ENCODE assay signal across 9 mouse cellular contexts in the genomic region with DNA sequence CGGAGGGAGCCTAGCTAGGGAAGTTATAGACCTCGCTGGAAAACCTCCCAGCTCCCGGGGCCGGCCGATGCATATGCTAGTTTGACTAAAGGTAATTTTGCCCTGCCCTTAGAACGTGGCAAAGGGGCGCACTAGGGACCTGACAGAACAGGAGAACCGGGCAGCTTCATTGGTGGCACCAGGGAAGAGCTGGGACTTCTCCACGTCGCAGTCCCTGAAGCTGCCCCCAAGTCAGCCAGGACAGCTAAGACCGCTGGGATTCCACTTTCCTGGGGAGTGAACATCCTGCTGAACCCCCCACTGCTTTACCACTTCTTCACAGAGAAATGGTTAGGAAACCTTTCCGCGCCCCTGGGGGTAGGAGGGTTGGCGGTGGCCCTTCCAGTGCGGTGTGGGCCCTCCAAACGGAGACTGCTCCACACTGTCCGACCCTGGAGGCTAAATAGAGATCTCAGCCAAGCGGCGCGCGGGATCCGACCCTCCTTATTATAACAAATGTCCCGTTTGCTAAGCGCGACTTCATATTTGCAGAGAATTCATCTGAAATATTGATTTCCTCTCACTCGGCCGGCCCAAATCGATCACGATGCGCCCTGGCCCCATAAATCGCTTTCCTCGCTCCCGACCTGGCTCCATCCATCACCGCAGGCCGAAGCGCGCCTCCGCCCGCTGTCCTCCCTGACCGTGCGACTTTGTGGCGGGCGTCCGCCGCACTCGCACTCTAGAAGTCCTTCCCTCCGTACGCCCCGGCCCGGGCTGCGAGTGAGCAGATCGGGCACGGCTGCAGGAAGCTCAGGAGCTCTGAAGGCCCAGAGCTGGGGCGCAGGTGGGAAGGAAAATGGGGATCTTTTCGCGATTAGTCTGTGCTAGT. TPM values are rescaled to one million over a fixed set of nuclear protein-coding genes. Genes with fewer than 3 reads are reported as not detected.
DNase-seq lines count a peak whose midpoint lies in the region; ATAC-seq and TF ChIP-seq lines count a peak whose summit lies in the region.
"Had no signal": no experiment of that assay in that cellular context is flagged by ENCODE, and none has a peak within 500 bp of the region (broad histone marks: within the 10 kb centered on the region; RNA-seq: fewer than 3 reads in every experiment).

No protein-coding gene starts in this region.

- WGBS in heart, embryonic 15.5 days, result 1% methylated on average over 56 of the region's 56 CpGs
- WGBS in embryonic facial prominence, embryonic 13.5 days, result under 1% methylated on average over 56 of the region's 56 CpGs
- WGBS in kidney, embryonic 16.5 days, result 1% methylated on average over 56 of the region's 56 CpGs
- under 1% methylated on average over 56 of the region's 56 CpGs for WGBS in midbrain, postnatal 0 days

- H3K4me1 ChIP-seq in heart, embryonic 15.5 days (replicated peaks), result peaks cover 9% of the 10 kb centered on the region
- H3K4me1 ChIP-seq in embryonic facial prominence, embryonic 13.5 days, result peaks cover 8% of the 10 kb centered on the region
- H3K4me1 ChIP-seq in kidney, embryonic 16.5 days (ENCODE audit: insufficient read depth, low read length), result peaks cover 25% of the 10 kb centered on the region
- H3K4me1 ChIP-seq in midbrain, postnatal 0 days (ENCODE audit: insufficient read depth, low read length), result peaks cover 9% of the 10 kb centered on the region; the same call in 1 of the 2 replicates

- no peak for TF ChIP-seq CTCF in midbrain, postnatal 0 days (IDR thresholded peaks at IDR 0.05)

- H3K36me3 ChIP-seq in heart, embryonic 15.5 days, result no peaks in the 10 kb centered on the region
- H3K36me3 ChIP-seq in embryonic facial prominence, embryonic 13.5 days, result no peaks in the 10 kb centered on the region
- no peaks in the 10 kb centered on the region for H3K36me3 ChIP-seq in kidney, embryonic 16.5 days (ENCODE audit: insufficient read depth, low read length)
- H3K36me3 ChIP-seq in midbrain, postnatal 0 days (ENCODE audit: insufficient read depth, low read length), result no peaks in the 10 kb centered on the region

- no peak for ATAC-seq in heart, embryonic 15.5 days (replicated peaks; ENCODE audit: insufficient number of reproducible peaks, insufficient read depth, low FRiP score, low read depth)
- no peak for ATAC-seq in embryonic facial prominence, embryonic 13.5 days (ENCODE audit: insufficient number of reproducible peaks, insufficient read depth, low FRiP score, low TSS enrichment, low read depth)
- no peak for ATAC-seq in kidney, embryonic 16.5 days (ENCODE audit: low FRiP score, low TSS enrichment)
- no peak; the same call in 1 of the 2 replicates for ATAC-seq in midbrain, postnatal 0 days (ENCODE audit: low FRiP score)

- peaks cover 86% of the 10 kb centered on the region for H3K27me3 ChIP-seq in heart, embryonic 15.5 days
- H3K27me3 ChIP-seq in embryonic facial prominence, embryonic 13.5 days, result peaks cover 86% of the 10 kb centered on the region
- peaks cover 22% of the 10 kb centered on the region; the same call in 1 of the 2 replicates for H3K27me3 ChIP-seq in kidney, embryonic 16.5 days (ENCODE audit: insufficient read depth, low read length)
- peaks cover 29% of the 10 kb centered on the region for H3K27me3 ChIP-seq in midbrain, postnatal 0 days (ENCODE audit: insufficient read depth, low read length)

- H3K9ac ChIP-seq in heart, embryonic 15.5 days, result no peak overlapping the region
- H3K9ac ChIP-seq in embryonic facial prominence, embryonic 13.5 days, result no peak overlapping the region
- peak overlapping the region; percentile 94 for H3K9ac ChIP-seq in kidney, embryonic 16.5 days (replicated peaks; ENCODE audit: low read length)
- H3K9ac ChIP-seq in midbrain, postnatal 0 days (replicated peaks; ENCODE audit: low read length, poor library complexity, severe bottlenecking), result no peak overlapping the region

- intact Hi-C loops in left cerebral cortex, postnatal 25 days (cut with DNase I), result no loop called here

- H3K9me3 ChIP-seq in heart, embryonic 15.5 days (replicated peaks), result no peaks in the 10 kb centered on the region
- no peaks in the 10 kb centered on the region for H3K9me3 ChIP-seq in embryonic facial prominence, embryonic 13.5 days
- H3K9me3 ChIP-seq in kidney, embryonic 16.5 days (ENCODE audit: low read length), result no peaks in the 10 kb centered on the region
- H3K9me3 ChIP-seq in midbrain, postnatal 0 days (ENCODE audit: low read length), result no peaks in the 10 kb centered on the region

- peak overlapping the region; percentile 52 for H3K4me2 ChIP-seq in heart, embryonic 15.5 days
- H3K4me2 ChIP-seq in embryonic facial prominence, embryonic 13.5 days, result peak overlapping the region; percentile 49
- peak overlapping the region; percentile 50 for H3K4me2 ChIP-seq in kidney, embryonic 16.5 days (replicated peaks; ENCODE audit: low read depth, low read length)
- H3K4me2 ChIP-seq in midbrain, postnatal 0 days (ENCODE audit: low read depth, low read length, poor library complexity, severe bottlenecking), result peak overlapping the region; percentile 61

- H3K27ac ChIP-seq in heart, embryonic 15.5 days, result no peak overlapping the region
- H3K27ac ChIP-seq in embryonic facial prominence, embryonic 13.5 days, result no peak overlapping the region
- peak overlapping the region; percentile 94 for H3K27ac ChIP-seq in kidney, embryonic 16.5 days (ENCODE audit: low read length)
- no peak overlapping the region for H3K27ac ChIP-seq in midbrain, postnatal 0 days (ENCODE audit: low read depth, low read length)

- peak overlapping the region; percentile 32 for H3K4me3 ChIP-seq in heart, embryonic 15.5 days
- H3K4me3 ChIP-seq in embryonic facial prominence, embryonic 13.5 days, result peak overlapping the region; percentile 26; the same call in 1 of the 2 replicates
- H3K4me3 ChIP-seq in kidney, embryonic 16.5 days (ENCODE audit: low read length), result peak overlapping the region; percentile 75
- peak overlapping the region; percentile 35 for H3K4me3 ChIP-seq in midbrain, postnatal 0 days (ENCODE audit: low read depth, low read length)

- no peak for DNase-seq in heart, adult 18-20 months
- DNase-seq in midbrain, postnatal 0 days (ENCODE audit: low spot score), result no peak
- DNase-seq in left cerebral cortex, postnatal 25 days (ENCODE audit: low spot score in 2 of 2), result no peak
- no peak for DNase-seq in c-Kit-positive CD71-positive TER-119-positive erythroid progenitor cells, embryonic 14.5 days (ENCODE audit: low spot score)
- no peak for DNase-seq in testis, postnatal 10 days (ENCODE audit: low spot score)
- DNase-seq: cerebellum, adult 8-10 months had no signal

RNA-seq across cellular contexts. Expression of a gene that starts 1.5 kb away (rescaled TPM):
- polyA plus RNA-seq in heart, embryonic 15.5 days (2015; fragmentation: Nextera tagmentation; extraction: Ambion mirVana), result 0.19 TPM in 1 of 2 replicates, not detected in the other
- not detected for total RNA-seq in heart, adult 18-20 months (2021)
- polyA plus RNA-seq in embryonic facial prominence, embryonic 13.5 days (2015; fragmentation: Nextera tagmentation; extraction: Ambion mirVana), result 0.34 TPM in 1 of 2 replicates, not detected in the other
- 134 and 160 TPM in 2 replicates for polyA plus RNA-seq in kidney, embryonic 16.5 days (2015; fragmentation: Nextera tagmentation; extraction: Ambion mirVana)
- 6.4 and 13.3 TPM in 2 replicates for total RNA-seq in midbrain, postnatal 0 days (2014; rRNA removed)
- polyA plus RNA-seq in midbrain, postnatal 0 days (2015; fragmentation: Nextera tagmentation; extraction: Ambion mirVana), result 2.7 and 4.0 TPM in 2 replicates
- not detected for total RNA-seq in left cerebral cortex, postnatal 25 days (2021)

Comparison
In these comparisons a context has a peak if more than half of its experiments do, and no peak if none do; other contexts are left out.
1. RNA of a gene that starts 1.5 kb away (polyA plus RNA-seq): 134 to 160 TPM in kidney, embryonic 16.5 days; 2.7 to 4.0 TPM in midbrain, postnatal 0 days, 0.34 TPM in embryonic facial prominence, embryonic 13.5 days and 0.19 TPM in heart, embryonic 15.5 days; every median in the first group is over 10 times any median in the second.
2. Peak in every context shown above with its lines, with median percentiles within 50 percentile points of each other: H3K4me2 ChIP-seq and H3K4me3 ChIP-seq.